Mouse (Mus musculus) kidney, postnatal 10 days (tissue): ENCODE measurements around the gene H13.

Experiments used
- DNase-seq: peaks from one replicate; pipeline ENCODE4 v3.0.0; 2021; ENCODE audit warnings: mixed read lengths

Gene H13

GRCm38 (mm10) chr2:152703596-152704255 lies 34.5 kb downstream of the H13 start:
- DNase-seq: no peak

- no peak for DNase-seq
Measured at GRCm38 (mm10) chr2:152704256-152704605, 35.0 kb downstream of the H13 start.

- DNase-seq: no peak
Measured at GRCm38 (mm10) chr2:152704811-152705370, 35.6 kb downstream of the H13 start.

GRCm38 (mm10) chr2:152705993-152706571 lies 36.8 kb downstream of the H13 start:
- peak; percentile 78 for DNase-seq

- no peak for DNase-seq
Measured at GRCm38 (mm10) chr2:152707186-152707585, 37.9 kb downstream of the H13 start.

GRCm38 (mm10) chr2:152707627-152708026 lies 38.4 kb downstream of the H13 start:
- DNase-seq: peak; percentile 97

GRCm38 (mm10) chr2:152709066-152709465 lies 39.8 kb downstream of the H13 start:
- DNase-seq: no peak

GRCm38 (mm10) chr2:152716241-152716772 lies 47.0 kb downstream of the H13 start:
- DNase-seq: no peak

GRCm38 (mm10) chr2:152717652-152718051 lies 48.4 kb downstream of the H13 start:
- DNase-seq: no peak

GRCm38 (mm10) chr2:152718076-152718475 lies 48.8 kb downstream of the H13 start:
- DNase-seq: peak; percentile 8

- DNase-seq: peak; percentile 76
Measured at GRCm38 (mm10) chr2:152723651-152724331, 54.5 kb downstream of the H13 start.

GRCm38 (mm10) chr2:152724332-152724723 lies 55.1 kb downstream of the H13 start:
- no peak for DNase-seq

GRCm38 (mm10) chr2:152725178-152725750 lies 56.0 kb downstream of the H13 start:
- DNase-seq: no peak

- DNase-seq: no peak
Measured at GRCm38 (mm10) chr2:152726213-152726612, 57.0 kb downstream of the H13 start.

- DNase-seq: peak; percentile 21
Measured at GRCm38 (mm10) chr2:152726751-152727335, 57.6 kb downstream of the H13 start.

GRCm38 (mm10) chr2:152727795-152728510 lies 58.7 kb downstream of the H13 start:
- peak; percentile 68 for DNase-seq

GRCm38 (mm10) chr2:152728594-152728993 lies 59.3 kb downstream of the H13 start:
- peak; percentile 17 for DNase-seq

GRCm38 (mm10) chr2:152729013-152729635 lies 59.9 kb downstream of the H13 start:
- peak; percentile 53 for DNase-seq

GRCm38 (mm10) chr2:152729636-152730020 lies 60.4 kb downstream of the H13 start:
- peak; percentile 75 for DNase-seq

- peak; percentile 43 for DNase-seq
Measured at GRCm38 (mm10) chr2:152733201-152733600, 63.9 kb downstream of the H13 start.

GRCm38 (mm10) chr2:152734501-152734900 lies 65.2 kb downstream of the H13 start:
- no peak for DNase-seq

- DNase-seq: peak; percentile 99
Measured at GRCm38 (mm10) chr2:152734984-152735383, 65.7 kb downstream of the H13 start.
